Mouse (Mus musculus) lung, postnatal 4 days (tissue): ENCODE measurements around the gene Itgb8.
A peak's percentile ranks its signal among the peaks of the same experiment; 100 is the strongest.

Experiments
- DNase-seq, 2 experiments: peaks; one replicate each; pipeline ENCODE4 v3.0.0; 2021

The Itgb8 gene

DNA sequence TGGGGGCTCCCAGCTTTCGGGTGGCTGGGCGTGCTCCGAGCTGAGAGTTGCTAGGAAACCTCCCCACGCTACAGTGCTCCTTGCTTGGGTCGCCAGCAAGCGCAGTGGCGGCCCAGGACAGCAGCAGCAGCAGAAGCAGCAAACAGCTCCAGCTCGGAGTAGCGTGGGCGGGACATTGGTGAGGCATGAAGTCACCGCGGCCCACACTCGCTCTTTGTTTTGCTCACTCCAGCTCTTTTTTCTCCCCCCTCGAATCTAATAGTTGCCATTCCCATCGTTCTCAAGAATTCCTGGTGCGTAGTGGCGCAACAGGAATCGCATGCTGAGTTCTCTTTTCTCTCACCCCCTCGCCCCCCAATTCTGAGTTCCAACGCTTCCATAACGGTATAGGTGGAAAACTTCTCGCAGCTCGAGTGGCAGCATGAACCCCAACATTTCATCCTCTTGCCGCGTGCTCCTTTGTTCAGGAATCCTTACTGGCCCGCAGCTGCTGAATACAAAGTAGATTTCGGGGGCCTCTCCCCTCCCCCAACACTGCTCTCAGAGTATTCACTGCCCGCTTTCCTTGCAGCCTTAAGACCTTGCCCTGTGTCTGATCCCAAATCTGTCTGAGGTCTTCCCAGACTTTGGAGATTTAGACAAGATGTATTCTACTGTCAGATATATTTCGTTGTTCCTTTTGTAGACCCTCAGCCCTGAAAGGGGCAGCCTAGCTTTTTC lies at the start of gene Itgb8:
Gene Itgb8, minus strand, starts transcription at position 107 of the 720 bp plus-strand sequence.
- peak; percentile 71 to 81 for DNase-seq

DNA sequence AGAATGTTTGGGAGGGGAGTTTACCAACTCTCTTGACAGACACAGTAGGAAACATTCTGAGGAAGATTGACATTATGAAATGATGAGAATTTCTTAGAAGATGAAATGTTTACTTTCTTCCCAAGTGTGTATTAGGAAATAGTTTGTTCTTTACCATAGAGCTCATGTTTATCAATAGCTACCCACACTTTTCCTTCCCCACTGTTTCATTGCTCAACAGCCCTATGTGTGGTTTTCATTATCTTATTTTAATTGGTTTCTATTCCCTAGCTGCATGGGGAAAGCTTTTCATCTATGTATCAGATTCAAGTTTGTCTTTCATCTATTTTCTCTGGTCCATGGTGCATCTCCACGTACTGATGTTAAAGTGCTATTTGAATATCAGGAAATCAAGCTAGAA lies 37.7 kb upstream of the Itgb8 start:
- no peak for DNase-seq

DNA sequence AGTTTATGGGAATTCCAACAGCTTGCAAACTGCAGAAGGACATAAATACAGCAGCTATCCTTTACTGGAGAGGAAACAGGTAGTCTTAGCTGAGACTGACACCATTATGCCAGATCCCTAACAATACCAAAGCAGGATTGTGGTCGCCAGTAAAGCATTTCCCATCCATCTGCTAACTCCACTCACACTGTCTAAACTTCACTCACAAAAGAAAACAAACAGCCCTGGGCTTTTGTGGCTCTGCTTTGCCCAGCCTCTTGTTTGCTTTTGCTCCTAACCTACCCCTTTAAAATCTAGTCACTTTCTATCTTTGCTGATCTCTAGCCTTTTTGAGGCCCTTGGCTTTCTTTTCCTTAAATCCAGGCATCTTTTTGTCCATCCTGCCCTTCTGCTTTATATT lies 35.0 kb upstream of the Itgb8 start:
- DNase-seq: no peak

DNA sequence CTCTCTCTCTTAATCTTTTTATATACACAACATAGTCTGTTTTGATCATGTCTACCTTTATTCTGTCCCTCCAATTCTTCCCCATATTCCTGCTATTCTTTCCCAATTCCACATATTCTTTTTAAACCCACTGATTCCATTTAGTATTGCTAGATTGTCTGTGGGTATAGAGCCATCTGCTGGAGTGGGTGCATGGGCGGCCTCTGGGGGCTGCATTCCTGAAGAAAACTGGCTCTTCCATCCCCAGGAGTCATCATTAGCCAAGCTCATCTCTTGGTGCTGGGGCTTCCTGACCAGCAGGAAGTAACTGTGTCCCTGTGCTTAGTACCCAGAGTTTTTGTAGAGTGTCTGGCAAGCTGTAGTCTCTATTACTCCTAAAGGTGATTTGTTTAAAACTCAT lies 33.4 kb upstream of the Itgb8 start:
- DNase-seq: no peak

DNA sequence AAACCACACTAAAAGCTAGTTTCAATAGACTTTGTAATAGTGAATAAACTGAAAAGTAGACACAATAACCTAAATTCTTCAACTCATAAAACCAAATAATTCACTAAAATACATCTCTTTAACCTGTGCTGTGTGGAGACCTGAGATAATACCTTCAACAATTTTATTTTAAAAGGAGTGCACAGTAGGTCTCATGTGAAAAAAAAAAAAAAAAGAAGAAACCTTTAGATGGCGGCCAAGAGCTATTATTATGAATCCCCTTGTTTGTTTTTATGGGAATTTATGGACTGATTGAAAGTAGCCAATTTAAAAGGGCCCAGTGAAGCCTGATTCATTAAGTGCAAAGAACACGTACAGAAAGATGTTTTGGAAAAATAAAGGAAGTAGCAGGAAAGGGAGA lies 31.4 kb upstream of the Itgb8 start:
- DNase-seq: no peak

DNA sequence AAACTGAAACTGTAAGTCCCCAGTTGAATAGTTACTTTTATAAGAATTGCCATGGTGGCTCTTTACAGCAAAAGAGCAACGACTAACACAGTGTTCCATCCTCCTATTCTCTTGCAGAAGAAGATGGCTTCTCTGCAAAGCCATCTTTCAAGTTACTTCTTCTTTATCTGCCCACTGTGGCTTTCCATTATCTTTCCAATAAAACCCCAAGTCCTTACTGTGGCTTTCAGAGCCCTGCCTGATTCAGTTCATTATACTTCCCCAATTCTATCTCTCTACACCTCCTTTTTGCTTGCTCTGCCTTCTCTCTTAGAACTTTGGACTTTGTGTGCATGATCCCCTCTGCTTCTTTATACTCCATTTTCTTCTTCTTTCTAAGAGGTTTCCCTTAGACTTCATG lies 30.1 kb upstream of the Itgb8 start:
- DNase-seq: no peak

DNA sequence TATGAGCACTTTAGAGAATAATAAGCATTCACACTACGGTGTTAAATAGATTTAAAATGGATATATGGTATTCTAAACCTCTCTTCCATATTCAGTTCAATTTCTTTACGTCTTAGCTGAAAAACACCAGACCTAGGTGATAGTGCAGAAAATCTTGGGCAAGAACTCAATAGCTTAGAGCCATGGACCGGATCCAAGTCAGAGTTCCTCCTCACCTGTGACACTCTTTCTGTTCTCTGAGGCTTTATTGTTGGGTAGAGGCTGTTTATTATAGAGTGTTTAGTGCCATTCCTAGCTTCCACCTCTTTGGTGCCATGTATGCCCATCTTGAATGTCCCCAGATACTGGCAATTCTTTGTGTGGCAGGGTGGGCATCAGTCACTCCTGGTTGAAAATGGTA lies 25.9 kb upstream of the Itgb8 start:
- DNase-seq: no peak

DNA sequence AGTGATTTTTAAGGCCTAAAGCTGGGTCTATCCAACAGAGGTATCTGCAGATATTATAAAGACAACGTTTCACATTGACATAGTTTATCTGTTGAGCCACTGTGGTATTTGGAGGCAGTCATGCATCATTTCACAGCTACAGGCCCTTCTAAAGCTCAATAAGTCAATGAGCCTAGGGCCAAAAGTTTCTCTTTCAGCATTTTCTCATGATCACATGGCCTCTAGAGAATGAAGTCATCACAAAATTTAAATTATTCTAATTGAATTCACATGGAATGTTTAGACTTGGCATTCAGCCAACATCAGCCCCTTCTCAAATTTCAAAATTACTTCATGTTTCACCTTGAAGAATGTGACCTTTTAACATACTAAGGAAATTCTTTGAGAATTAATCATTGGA lies 10.0 kb upstream of the Itgb8 start:
- DNase-seq: no peak

DNA sequence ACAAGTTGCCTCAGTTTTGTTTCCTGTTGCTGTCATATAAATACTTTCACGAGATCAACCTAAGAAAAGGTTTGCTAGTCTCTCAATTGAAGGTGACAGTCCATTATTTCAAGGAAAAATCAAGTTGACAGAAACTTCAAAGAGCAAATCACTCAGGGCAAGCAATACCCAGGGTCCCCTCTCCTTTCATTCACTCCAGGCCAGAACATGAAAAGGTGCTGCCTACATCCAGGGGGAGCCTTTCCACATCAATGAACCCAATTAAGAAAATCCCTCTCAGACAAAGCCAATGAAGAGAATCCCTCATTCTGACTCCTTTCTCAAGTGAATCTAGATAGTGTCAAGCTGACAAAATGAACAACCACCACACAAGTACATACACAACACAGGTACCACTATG lies 2.5 kb upstream of the Itgb8 start:
- no peak for DNase-seq

DNA sequence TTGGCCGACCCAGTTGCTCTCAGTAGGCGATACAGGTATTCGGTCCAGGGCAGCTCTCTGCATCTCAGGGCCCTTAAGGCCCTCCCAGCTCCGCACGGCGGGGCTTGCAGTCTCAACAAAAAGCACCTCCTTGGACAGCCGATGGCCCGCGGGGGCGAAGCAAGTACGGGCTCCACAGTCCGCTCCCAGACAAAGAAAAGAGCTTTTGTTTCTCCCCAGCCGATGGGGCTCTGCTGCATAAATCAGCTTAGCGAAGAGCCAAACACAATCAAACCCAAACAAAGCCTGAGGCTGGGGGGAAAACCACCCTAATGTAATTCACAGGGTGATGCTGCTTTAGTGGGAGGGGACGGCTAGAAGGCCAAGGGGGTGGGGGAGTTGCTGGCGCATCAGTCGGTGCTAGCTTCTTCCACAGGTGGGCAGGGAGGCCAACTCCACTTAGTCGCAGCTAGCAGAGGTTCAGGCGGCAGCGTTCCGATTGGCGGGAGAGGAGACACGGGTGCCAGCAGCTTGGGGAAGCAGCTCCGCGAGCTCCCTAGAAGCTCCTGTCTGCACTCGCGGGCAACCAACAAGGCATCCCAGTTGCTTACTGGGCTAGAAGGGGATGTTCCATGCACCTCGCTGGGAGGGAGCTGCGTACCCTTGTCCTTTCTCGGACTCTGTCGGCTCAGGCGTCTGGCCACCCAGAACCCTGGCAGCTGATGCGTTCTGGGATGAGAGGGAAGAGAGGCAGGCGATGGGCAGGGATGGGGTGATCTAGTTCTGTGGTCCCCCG lies 494 bp downstream of the Itgb8 start:
- peak; percentile 38 to 48 for DNase-seq

DNA sequence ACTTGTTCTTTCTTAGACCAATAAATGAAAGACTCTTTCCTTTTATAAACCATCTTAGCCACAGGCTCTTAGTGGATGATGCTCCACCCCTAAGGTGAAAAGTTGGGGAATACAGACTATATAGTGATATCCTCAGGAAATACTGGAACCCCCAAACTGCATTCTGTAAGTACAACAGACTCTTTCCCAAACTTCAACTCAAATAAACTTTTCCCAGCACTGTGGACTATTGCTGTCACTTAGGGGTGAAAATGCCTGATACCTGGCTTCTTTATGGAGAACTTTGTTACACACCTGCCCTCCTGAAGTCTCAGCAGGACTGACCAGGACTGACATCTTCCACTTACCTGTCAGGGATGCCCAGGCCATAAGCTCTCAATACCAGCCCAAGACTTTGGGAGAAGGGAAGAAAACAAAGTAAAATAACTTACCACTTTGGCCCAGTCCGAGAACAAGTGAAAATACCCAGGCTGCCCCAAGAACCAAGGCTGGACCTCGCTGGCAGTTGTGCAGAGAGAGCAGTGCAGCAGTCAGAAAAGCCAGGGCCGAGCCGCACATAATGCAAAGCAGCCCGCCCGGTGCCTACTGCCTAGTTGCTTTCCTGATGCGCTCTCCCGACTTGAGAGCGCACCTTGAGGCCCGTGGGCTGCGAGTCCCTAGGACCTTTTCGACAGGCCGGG lies 1.2 kb downstream of the Itgb8 start:
- no peak for DNase-seq

DNA sequence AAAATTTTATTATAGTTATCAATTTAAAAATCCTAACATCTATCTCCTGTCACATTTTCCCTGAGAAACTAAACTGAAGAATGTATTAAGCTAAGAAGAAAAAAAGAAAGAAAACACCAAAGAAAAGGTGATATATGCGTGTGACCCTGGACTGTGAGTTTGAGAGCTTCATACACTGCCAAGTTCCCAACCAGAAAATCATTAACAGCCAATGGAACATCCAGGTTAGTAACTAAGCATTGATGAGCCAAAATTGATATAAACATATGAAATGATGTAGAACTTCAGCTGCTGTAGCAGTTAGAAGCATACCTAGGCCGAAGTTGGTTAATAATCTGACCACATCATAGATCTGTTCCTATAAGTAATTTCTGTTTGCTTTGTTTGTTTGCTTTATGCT lies 6.8 kb downstream of the Itgb8 start:
- DNase-seq: no peak

DNA sequence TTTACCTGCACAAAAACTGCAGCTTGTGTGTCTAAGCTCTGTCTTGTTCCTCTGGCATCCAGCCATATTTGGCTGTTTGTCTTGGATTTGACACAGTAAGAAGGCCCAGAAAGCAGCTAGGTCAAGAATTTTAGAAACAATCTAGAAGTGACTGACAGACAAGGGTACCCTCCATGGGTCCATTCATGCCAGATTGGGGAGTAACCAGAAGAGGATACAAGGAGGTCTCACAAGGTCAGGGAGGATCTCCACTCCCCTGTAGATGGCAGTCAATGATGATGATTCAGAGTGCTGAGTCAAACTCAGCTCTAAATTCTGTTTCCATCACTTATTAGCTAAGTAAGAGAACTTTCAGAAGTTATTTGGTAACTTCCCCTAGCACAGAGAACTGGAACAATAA lies 8.2 kb downstream of the Itgb8 start:
- no peak for DNase-seq

DNA sequence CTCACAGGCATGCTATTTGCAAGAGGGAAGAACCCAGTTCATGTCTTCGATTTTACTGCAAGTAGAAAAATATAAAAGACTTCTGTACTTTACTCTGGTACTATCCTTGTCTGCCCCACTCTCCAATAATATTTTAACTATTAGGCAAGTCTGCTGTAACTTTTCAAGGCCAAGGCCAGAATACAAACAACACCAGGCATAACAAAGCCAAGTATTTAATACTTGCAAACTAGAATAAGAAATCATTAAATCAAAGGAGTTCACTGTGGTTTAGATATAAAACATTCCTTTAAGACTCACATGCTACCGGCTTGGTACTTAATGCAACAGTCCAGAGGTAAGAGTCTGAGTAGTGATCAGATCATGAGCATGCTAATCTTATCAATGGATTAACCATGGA lies 9.0 kb downstream of the Itgb8 start:
- DNase-seq: no peak

DNA sequence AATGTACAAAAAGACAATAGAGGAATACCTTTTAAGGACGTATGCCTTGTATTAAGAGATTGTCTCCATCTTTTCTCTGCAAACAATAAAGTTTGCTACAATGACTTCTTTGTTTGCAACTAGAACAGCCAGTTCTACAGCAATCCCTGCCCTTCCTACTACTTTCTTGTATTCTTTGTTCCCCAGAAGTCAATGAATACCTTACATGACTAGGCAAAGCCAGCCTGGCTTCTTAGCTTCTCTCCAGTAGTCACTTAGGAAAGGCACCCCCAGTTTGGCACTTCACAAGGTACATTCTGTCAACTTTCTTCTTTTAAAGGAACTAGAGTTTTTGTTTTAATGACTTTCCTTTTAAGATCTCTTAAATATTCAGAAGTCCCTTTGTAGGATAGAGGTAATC lies 10.7 kb downstream of the Itgb8 start:
- no peak for DNase-seq

DNA sequence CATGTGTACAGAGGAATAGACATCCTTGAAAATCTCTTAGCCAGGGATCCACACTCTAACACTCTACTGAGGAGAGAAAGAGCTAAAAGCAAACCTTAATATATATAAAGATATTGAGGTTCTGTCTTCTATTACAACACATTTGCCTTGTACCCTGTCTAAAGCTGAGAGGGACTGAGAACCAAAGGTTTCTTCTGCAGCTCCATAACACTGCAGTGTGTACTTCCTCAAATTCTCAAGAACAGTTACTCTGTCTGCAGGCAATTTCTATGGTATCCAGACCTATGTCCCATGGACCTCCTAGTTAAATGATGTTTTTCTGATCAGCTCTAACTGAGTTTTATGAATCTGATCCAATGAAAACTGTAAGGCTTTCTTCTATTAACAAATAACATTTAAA lies 13.9 kb downstream of the Itgb8 start:
- DNase-seq: no peak

DNA sequence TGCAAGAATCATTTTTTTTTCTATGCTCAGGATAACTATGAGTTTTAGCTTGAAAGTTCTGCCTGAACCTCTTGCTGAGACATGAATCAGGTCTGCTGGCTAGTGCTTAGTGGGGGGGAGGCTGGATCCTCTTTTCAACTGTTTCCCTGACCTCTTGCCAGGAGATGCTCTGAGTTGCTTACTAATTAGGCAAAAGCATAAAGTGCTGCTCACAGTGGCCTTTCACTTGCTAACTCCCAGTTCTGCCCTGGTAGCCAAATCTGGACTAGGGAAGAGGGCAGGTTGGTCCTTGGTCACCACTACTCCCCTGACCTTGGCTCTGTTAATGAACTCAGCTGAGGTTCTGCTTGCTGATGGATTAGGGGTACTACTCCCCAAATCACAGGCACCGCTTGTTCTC lies 19.2 kb downstream of the Itgb8 start:
- DNase-seq: no peak

DNA sequence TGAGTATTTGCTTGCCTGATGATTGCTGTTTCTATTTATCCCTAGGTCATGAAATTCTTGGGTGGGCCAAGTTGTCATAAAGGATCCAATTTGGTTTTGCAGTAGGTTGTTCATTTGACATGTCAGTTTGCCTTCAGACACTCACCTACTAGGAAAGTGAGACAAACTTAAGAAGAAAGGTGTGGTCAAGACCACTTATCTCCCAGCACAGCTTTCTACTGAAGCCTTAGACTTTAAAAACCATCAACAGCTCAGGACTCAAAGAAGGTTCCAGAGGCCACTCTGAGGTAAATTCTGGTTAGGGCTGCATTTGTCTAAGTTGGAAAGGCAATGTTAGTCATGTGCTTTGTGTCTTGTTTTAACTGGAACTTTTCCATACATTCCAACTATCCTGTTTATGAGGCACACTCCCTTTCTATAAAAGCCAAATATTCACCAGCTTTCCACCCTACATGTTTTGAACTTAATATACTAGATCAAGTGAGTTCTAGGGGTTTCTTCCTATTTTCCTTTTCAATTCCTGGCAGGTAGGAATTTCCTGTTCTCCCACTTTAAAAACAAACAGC lies 20.8 kb downstream of the Itgb8 start:
- DNase-seq: no peak

DNA sequence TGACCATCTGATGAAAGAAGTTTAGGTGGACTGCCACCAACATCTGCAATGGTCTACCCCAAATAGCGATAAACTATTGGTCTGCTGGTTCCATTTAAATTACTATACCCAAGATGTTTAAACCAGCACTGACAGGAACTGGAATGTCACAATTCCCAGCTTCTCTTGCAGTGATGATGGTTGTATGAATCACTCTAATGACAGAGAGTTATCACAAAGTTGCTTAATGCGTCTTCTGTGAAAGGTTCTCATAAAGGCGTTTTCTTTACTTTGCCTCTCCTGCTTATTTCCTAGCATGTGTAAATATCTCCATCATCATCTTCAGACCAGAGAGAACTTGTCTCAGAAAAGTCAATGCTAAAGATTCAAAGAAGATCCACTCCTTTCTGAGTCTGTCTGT lies 23.4 kb downstream of the Itgb8 start:
- no peak for DNase-seq

DNA sequence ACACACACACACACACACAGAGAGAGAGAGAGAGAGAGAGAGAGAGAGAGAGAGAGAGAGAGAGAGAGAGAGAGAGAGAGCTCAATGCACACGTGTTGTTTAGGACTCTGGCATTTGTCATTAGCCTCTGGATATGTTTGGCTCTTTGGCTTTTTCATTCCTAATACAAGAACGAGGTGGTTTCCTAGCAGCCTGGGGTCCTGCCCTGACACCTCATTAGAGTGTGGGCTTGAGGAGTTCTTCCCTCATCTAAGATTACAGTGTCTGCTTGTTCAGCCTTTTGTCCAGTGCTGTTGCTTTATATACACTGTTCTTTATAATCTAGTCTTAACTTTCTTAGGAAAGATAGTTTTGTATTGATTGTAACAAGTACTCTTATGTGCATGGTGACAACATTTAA lies 27.1 kb downstream of the Itgb8 start:
- no peak for DNase-seq

DNA sequence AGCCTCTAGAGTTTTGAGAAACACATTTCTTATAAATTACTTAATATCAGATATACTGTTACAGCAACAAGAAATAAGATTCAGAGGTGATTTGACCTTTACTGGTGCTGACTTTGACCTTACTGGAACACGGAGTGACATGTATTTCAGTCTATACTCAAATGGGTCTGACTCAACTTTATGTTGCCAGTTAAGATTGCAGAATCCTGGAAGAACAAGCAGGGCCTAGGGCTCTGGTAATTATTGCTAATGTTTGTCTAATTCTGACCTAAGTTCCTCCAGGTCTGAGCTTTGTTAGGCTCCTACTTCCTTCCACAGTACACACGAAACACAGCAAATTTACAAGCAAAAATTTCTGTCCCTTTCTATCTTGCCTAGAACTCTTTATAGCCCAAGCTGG lies 28.0 kb downstream of the Itgb8 start:
- no peak for DNase-seq

DNA sequence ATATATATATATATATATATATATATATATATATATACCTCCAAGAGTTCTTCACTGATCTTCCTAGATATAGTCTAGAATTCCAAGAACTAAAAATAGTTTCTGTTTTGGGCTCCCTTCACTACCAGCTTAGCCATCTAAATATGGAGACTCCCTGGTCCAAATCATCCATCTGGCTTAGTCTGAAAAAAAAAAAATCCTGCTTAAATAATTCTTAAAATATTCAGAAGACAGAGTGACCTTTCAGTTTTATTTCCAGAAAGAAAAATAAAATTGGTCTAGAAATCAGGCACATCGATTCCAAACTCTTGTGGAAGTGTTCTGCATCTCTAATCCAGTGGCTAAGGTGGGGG lies 28.6 kb downstream of the Itgb8 start:
- DNase-seq: no peak

DNA sequence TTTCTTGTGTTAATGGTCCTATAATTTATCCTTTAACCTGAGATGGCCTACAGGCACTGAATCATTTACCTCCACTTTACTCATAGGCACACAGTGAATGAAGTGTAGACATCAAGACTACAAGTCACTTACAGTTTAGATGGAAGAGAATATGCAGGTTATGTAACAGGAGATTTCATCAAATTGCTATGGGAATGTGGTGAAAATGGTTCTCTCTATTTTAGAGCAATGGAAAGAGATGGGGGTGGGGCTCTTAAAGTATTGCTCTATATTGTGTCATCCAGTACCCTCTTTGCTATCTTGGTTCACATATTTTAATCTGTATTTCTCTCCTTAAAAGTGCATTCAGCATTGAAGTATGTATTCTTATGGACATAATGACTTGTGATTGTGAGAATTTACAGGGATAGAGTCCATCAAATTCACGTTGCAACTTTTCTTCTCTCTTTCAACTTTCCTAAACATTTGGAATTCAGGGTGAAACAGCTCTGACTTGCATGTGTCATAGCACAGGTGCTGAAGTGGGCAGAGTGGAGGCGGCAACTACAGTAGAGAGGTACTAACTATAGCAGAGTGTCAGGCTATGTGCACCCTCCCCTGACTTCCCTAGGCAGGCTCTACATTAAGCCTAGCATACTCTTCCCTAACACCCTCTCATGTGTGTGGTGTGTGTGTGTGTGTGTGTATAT lies 29.1 kb downstream of the Itgb8 start:
- DNase-seq: no peak

DNA sequence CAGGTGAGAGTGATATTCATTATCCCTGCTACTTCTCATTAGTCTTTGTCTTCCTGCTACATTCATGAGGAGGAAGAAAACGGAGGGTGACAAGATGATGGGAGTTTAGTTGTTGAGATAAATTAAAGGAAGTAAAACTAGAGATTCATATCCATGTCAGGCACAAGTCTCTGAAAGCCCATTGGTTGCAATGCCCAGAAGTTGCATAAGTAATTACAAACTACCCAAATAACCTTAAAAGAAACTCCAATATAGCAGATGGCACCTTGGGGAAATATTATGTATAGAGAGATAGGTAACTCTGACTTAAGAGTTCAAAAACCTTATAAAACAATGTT lies 31.2 kb downstream of the Itgb8 start:
- DNase-seq: no peak
